Mouse (Mus musculus) cerebellum, adult 2 months (tissue): Measurements from ENCODE around the gene Vti1b. TPM values are rescaled to one million over a fixed set of nuclear protein-coding genes. Genes with fewer than 3 reads are reported as not detected.

Experiments
- DNase-seq, 2 experiments: peaks; one replicate each; pipeline ENCODE4 v3.0.0; 2021
- H3K27ac ChIP-seq: fragments of 200-500 bp; 2 replicates; pipeline ENCODE4 v1.5.1; 2012; ENCODE audit warnings: low read length, control low read depth, inconsistent platforms; ENCODE audit not compliant: insufficient read depth
- H3K27me3 ChIP-seq: fragments of 200-500 bp; 2 replicates; pipeline ENCODE4 v1.6.1; 2012; ENCODE audit warnings: inconsistent platforms, mild to moderate bottlenecking, low read length, moderate library complexity; ENCODE audit not compliant: control insufficient read depth, insufficient read depth
- H3K4me1 ChIP-seq: fragments of 200-500 bp; 2 replicates; pipeline ENCODE4 v1.6.1; 2011; ENCODE audit warnings: low read length; ENCODE audit not compliant: control insufficient read depth, insufficient read depth
- H3K4me3 ChIP-seq: fragments of 200-500 bp; replicated peaks from 2 replicates; pipeline ENCODE3; 2011; ENCODE audit warnings: mild to moderate bottlenecking, low read depth, low read length, control low read depth; ENCODE audit not compliant: insufficient read depth
- CTCF ChIP-seq: fragments of 200-500 bp; IDR thresholded peaks from 2 replicates; pipeline ENCODE4 v1.5.1; 2011; ENCODE audit warnings: low read depth, mild to moderate bottlenecking, control low read depth, low read length, moderate library complexity, borderline replicate concordance; ENCODE audit not compliant: insufficient read depth
- POLR2A ChIP-seq: fragments of 200-500 bp; IDR thresholded peaks from 2 replicates; pipeline ENCODE4 v1.6.1; 2011; ENCODE audit warnings: low read length, control low read depth, borderline replicate concordance; ENCODE audit not compliant: insufficient read depth
- WGBS: fragments of 180-500 bp; shearing (Covaris S2); methylation state at CpG from one replicate; pipeline ENCODE4 v1.1.7; 2018; 5-methylcytosine and 5-hydroxymethylcytosine counted together
- polyA plus RNA-seq: library from polyadenylated mRNA; depleted of rRNA; stranded (reverse); fragments of >200 nt; gene quantifications from 2 replicates; pipeline ENCODE4 v1.2.3, GENCODE M21; 2012; rRNA removed

Vti1b gene
- 124 and 137 TPM in 2 replicates for polyA plus RNA-seq

DNA sequence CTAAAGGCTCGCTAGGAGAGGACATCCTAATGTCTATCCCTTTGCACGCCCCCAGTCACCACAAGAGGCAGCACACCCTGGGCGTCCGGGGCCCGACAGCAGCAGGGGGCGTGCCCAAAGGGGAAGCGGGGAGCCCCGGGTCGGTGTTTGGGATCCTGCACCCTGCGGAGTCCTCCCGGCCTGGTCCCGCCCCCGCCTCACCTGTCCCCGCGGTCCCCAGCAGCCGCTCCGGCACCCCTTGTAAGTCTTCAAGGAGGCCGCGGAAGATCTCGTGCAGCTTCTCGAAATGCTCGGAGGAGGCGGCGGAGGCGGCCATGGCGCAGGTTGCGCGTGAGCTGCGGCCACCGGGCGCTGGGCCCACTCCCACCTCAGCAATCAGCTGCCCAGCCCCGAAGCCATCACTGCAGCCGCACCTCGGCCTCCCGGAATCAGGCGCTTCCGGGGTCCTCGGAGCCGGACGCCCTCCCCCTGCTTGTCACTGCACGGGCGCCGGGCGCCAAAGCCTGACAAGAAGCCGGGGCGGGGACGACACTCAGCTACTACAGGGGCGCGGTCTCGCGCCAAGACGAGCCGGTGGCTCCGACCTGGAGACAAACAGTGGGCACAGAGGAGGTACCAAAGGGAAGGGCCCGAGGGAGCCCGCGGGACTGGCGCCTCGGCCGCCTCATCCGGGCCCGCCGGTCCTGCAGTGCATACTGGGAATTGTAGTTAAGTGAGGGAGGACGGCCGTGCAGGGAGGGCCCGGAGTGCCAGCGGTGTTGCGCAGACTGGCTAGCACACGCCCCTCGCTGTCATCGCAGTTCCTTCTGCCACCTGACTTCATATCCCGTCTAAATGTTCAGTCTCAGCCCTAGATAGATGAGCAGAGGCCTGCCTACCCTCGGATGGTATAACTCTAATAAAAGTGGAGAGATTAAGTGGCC is at the start of gene Vti1b:
Gene Vti1b, minus strand, starts transcription at position 649 of the 923 bp plus-strand sequence.
- TF ChIP-seq POLR2A (peak; percentile 60; the same call in 1 of the 2 replicates), CTCF (peak; percentile 27; the same call in 1 of the 2 replicates)
- peak within 1 kb of the TSS; percentile 79 for H3K4me3 ChIP-seq
- no peaks in the 10 kb centered on the region for H3K4me1 ChIP-seq
- H3K27me3 ChIP-seq: no peaks in the 10 kb centered on the region
- WGBS: under 1% methylated on average over 73 of the region's 73 CpGs
- H3K27ac ChIP-seq: peak within 1 kb of the TSS; percentile 98
- peak; percentile 92 to 95 for DNase-seq

DNA sequence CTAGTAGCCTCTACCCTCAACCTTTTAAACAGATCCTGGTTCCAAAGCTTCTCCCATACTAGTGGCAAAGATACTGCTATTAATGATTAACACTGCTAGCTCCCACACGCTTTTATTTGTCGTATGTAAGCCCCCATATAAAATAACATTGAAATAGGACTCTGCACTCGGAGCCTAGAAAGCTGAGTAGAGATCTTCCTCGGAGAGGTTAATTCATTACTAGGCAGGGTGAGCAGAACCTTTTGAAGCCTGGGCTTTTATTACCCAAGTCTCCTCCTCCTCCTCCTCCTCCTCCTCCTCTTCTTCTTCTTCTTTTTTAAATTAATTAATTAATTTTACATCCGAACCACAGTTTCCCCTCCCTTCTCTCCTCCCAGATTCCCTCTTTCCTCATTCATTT is 45.0 kb upstream of the Vti1b start:
- Histone ChIP-seq H3K27me3 (no peaks in the 10 kb centered on the region), H3K4me1 (no peaks in the 10 kb centered on the region), H3K4me3 (no peak overlapping the region), H3K27ac (no peak overlapping the region)
- TF ChIP-seq POLR2A (no peak), CTCF (no peak)
- no peak for DNase-seq
- WGBS: 75% methylated on average over 5 of the region's 5 CpGs

DNA sequence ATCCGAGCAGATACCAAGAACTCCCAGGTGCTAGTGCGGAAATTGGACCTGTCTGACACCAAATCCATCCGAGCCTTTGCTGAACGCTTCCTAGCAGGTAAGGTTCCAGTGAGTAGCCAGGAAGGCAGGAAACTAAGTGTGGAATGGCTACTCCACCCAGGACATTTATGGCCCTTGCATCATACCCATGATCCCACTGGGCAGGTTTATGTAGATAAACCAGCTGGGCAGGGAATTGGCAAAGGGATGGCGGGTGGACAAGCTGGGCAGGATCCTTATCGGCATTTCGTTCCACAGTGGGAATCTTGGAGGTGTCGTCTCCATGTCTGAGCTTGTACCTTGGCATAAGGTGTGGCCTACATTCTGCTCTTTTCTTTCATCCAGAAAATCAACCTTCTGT is 39.0 kb upstream of the Vti1b start:
- DNase-seq: no peak
- H3K27ac ChIP-seq: no peak overlapping the region
- H3K27me3 ChIP-seq: no peaks in the 10 kb centered on the region
- TF ChIP-seq CTCF: no peak
- no peak for TF ChIP-seq POLR2A
- no peak overlapping the region for H3K4me3 ChIP-seq
- no peaks in the 10 kb centered on the region for H3K4me1 ChIP-seq
- 84% methylated on average over 8 of the region's 8 CpGs for WGBS

DNA sequence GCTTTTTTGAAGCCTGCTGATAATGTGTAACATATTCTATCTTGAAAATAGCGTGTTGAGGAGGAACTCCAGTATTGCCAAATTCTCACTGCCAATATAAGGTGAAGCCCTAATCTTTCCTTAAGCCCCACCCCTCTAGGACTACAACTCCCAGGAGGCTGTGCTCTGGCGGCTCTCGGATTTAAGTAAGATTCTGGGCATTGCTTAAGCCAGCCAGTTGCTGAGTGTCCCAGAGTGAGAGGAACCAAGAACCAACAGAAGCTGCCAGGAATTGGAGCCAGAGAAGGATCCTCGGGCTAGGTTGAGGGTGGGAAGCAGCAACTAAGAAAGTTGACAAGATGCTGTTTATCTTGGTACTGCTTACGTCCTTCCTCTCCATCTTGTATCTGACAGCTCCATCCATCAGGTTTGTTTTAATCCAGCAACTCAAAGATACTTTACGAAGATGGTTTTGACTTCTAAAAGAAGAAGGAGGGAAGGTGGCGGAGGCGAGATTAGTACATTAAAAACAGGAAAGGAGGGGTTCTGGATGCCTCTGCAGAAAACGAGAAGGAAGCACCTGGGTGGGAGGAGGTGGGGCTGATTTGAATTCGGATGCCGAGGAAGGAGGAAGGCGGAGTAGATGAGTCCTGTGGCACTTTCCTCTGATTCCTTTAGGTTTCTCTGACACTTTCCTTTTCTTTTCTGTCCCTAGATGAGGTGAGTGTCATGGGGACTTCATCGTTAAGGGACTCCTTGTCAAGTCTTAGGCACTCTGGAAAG is 36.4 kb upstream of the Vti1b start, which contains the start of gene Rdh12:
Gene Rdh12, plus strand, starts transcription at position 212 of the 762 bp plus-strand sequence.
- no peak for TF ChIP-seq CTCF
- peak; percentile 30; the same call in 1 of the 2 replicates for TF ChIP-seq POLR2A
- Histone ChIP-seq H3K4me3 (peak within 1 kb of the TSS; percentile 99), H3K4me1 (no peaks in the 10 kb centered on the region), H3K27ac (no peak within 1 kb of the TSS), H3K27me3 (no peaks in the 10 kb centered on the region)
- peak; percentile 58 for DNase-seq
- WGBS: 4% methylated on average over 13 of the region's 13 CpGs

DNA sequence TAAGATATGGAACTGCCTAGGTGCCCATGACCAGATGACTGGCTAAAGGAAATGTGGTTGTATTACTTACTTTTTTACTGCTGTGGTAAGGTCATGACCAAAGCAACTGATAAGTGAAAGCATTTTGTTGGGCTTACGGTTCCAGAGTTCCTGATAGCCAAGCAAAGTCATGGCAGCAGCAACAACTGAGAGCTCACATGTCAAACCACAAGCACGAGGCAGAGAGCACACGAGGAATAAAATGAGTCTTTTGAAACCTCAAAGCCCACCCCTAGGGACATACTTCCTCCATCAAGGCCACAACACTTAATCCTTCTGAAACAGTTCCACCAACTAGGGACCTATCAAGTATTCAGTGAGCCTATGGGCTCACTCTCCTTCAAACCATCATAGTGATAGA is 29.4 kb upstream of the Vti1b start:
- Histone ChIP-seq H3K27me3 (no peaks in the 10 kb centered on the region), H3K4me1 (no peaks in the 10 kb centered on the region), H3K4me3 (no peak overlapping the region), H3K27ac (no peak overlapping the region)
- no peak for DNase-seq
- 78% methylated on average over 3 of the region's 3 CpGs for WGBS
- no peak for TF ChIP-seq CTCF
- TF ChIP-seq POLR2A: no peak

DNA sequence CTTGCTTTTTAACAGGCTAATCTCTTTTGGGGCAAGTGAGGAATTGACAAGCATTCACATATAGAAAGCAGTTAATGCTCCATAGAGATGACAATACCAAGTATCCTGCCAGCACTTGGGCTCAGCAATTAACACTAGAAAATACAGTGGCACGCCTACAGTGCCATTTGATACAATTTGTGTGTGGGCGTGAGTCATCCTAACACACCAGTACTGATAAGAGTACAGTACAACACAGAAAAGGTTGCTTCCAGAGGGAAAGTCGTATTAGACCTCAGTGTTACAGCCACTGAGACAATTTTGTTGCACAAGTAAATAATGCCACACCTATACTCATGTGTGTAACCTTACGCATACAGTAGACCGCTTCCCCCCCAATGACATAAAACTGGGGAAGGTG is 24.6 kb upstream of the Vti1b start:
- 85% methylated on average over 5 of the region's 5 CpGs for WGBS
- H3K27ac ChIP-seq: no peak overlapping the region
- TF ChIP-seq CTCF (no peak), POLR2A (no peak)
- no peak for DNase-seq
- no peaks in the 10 kb centered on the region for H3K4me1 ChIP-seq
- H3K4me3 ChIP-seq: no peak overlapping the region
- no peaks in the 10 kb centered on the region for H3K27me3 ChIP-seq

DNA sequence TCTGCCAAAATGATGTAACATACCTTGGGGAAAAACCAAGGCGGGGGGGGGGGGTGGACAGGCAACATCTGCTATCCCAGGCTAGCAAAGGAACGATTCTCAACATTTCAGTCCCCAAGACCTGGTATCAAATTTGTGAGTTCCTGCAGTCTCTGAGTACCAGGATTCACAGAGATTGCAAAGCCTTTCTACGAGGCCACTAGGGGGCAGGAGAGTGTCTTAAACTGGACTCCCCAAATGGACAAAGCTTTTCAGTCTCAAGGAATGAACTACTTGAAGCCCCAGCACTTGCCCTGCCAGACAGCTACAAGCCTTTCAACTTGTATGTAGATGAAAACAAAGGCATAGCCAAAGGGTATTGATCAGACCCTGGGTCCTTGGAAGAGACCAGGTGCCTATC is 21.0 kb upstream of the Vti1b start:
- TF ChIP-seq POLR2A: no peak
- peak; percentile 68; the same call in 1 of the 2 replicates for TF ChIP-seq CTCF
- Histone ChIP-seq H3K4me1 (peaks cover 5% of the 10 kb centered on the region; the same call in 1 of the 2 replicates), H3K4me3 (no peak overlapping the region), H3K27me3 (no peaks in the 10 kb centered on the region), H3K27ac (no peak overlapping the region)
- WGBS: 2% methylated on average over 3 of the region's 3 CpGs
- DNase-seq: peak; percentile 56 to 59
